Mouse (Mus musculus) limb, embryonic 15.5 days (tissue): ENCODE data around the gene Ppp1r27. TPM values are rescaled to one million over a fixed set of nuclear protein-coding genes. Genes with fewer than 3 reads are reported as not detected.

Source experiments
- ATAC-seq: fragments of 200-750 bp; cut with Nextera tagmentation; 2 replicates; pipeline ENCODE4 v1.8.0; 2017; ENCODE audit warnings: low read depth, moderate TSS enrichment; ENCODE audit not compliant: insufficient number of reproducible peaks, low FRiP score, low TSS enrichment
- H3K27ac ChIP-seq: fragments of 300-500 bp; sonication (generic); 2 replicates; pipeline ENCODE4 v1.5.1; 2015; ENCODE audit warnings: moderate library complexity, mild to moderate bottlenecking, inconsistent platforms
- H3K27me3 ChIP-seq: fragments of 300-500 bp; sonication (generic); 2 replicates; pipeline ENCODE4 v1.6.1; 2015; ENCODE audit warnings: inconsistent platforms
- H3K36me3 ChIP-seq: fragments of 300-500 bp; sonication (generic); 2 replicates; pipeline ENCODE4 v1.6.1; 2015; ENCODE audit warnings: inconsistent platforms
- H3K4me1 ChIP-seq: fragments of 300-500 bp; sonication (generic); 2 replicates; pipeline ENCODE4 v1.6.1; 2015; ENCODE audit warnings: inconsistent platforms
- H3K4me2 ChIP-seq: fragments of 300-500 bp; sonication (generic); 2 replicates; pipeline ENCODE4 v1.6.1; 2015; ENCODE audit warnings: mild to moderate bottlenecking, inconsistent platforms
- H3K4me3 ChIP-seq: fragments of 300-500 bp; sonication (generic); 2 replicates; pipeline ENCODE4 v1.5.1; 2015; ENCODE audit warnings: mild to moderate bottlenecking, inconsistent platforms
- H3K9ac ChIP-seq: fragments of 300-500 bp; sonication (generic); 2 replicates; pipeline ENCODE4 v1.6.1; 2015; ENCODE audit warnings: inconsistent platforms
- H3K9me3 ChIP-seq: fragments of 300-500 bp; sonication (generic); 2 replicates; pipeline ENCODE4 v1.6.1; 2016; ENCODE audit warnings: inconsistent platforms
- WGBS: fragments of 180-500 bp; shearing (Covaris S2); methylation state at CpG from one replicate; pipeline ENCODE4 v1.1.7; 2015; 5-methylcytosine and 5-hydroxymethylcytosine counted together
- polyA plus RNA-seq: library from polyadenylated mRNA; unstranded; fragments of >200 nt; fragmentation: Nextera tagmentation; extraction: Ambion mirVana; gene quantifications from 2 replicates; pipeline ENCODE4 v1.2.1, GENCODE M21; 2015

The Ppp1r27 gene
- polyA plus RNA-seq, 1 experiment from 2014 or later: 3.2 TPM

GRCm38 (mm10) chr11:120505661-120506060 is 45.3 kb downstream of the Ppp1r27 start:
- Histone ChIP-seq H3K4me2 (no peak overlapping the region), H3K36me3 (no peaks in the 10 kb centered on the region), H3K9ac (no peak overlapping the region), H3K9me3 (no peaks in the 10 kb centered on the region), H3K27ac (no peak overlapping the region), H3K27me3 (no peaks in the 10 kb centered on the region), H3K4me1 (peaks cover 8% of the 10 kb centered on the region; the same call in 1 of the 2 replicates), H3K4me3 (no peak overlapping the region)
- WGBS: 75% methylated on average over 3 of the region's 3 CpGs
- no peak for ATAC-seq

GRCm38 (mm10) chr11:120501701-120502100 is 49.2 kb downstream of the Ppp1r27 start:
- Histone ChIP-seq H3K27ac (no peak overlapping the region), H3K36me3 (peaks cover 28% of the 10 kb centered on the region), H3K4me1 (peaks cover 5% of the 10 kb centered on the region), H3K4me2 (no peak overlapping the region), H3K9ac (no peak overlapping the region), H3K4me3 (no peak overlapping the region), H3K9me3 (no peaks in the 10 kb centered on the region), H3K27me3 (no peaks in the 10 kb centered on the region)
- 82% methylated on average over 4 of the region's 4 CpGs for WGBS
- no peak for ATAC-seq

DNA sequence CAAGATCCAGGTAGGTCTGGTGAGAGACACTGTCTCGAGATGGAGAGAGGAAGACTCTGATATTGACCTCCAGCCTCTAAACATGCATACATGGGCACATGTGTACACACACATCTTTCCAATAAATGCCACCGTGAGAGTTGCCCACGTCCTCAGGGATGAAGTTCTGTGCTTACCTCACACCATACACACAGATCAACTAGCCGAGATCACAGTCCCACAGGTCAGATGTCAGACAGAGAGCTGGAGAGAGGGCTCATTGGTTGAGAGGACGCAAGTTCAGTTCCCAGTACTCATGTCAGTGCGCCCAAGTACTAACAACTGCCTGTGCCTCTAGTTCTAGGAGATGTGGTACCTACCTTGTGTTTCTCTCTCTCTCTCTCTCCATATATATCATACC is 49.9 kb downstream of the Ppp1r27 start:
- ATAC-seq: no peak

GRCm38 (mm10) chr11:120500357-120500756 is 50.6 kb downstream of the Ppp1r27 start:
- Histone ChIP-seq H3K4me3 (no peak overlapping the region), H3K27ac (no peak overlapping the region), H3K4me2 (no peak overlapping the region), H3K27me3 (no peaks in the 10 kb centered on the region), H3K9me3 (no peaks in the 10 kb centered on the region), H3K9ac (no peak overlapping the region), H3K36me3 (peaks cover 40% of the 10 kb centered on the region), H3K4me1 (peaks cover 5% of the 10 kb centered on the region)
- 13% methylated on average over 3 of the region's 3 CpGs for WGBS
- no peak for ATAC-seq

More for the DNA sequence above, 49.9 kb downstream of the Ppp1r27 start:
- Histone ChIP-seq H3K36me3 (peaks cover 34% of the 10 kb centered on the region), H3K9me3 (no peaks in the 10 kb centered on the region), H3K4me1 (peaks cover 5% of the 10 kb centered on the region), H3K4me3 (no peak overlapping the region), H3K4me2 (no peak overlapping the region), H3K27ac (no peak overlapping the region), H3K9ac (no peak overlapping the region), H3K27me3 (no peaks in the 10 kb centered on the region)
- 66% methylated on average over 6 of the region's 6 CpGs for WGBS

Other genes starting within 250 kb of the Ppp1r27 start
- 2,203 and 2,296 TPM in 2 replicates for gene Actg1, start 202.6 kb downstream of the Ppp1r27 start, polyA plus RNA-seq
- gene Fscn2, start 189.6 kb downstream of the Ppp1r27 start, polyA plus RNA-seq: 0.31 and 0.79 TPM in 2 replicates
- gene Faap100, start 172.4 kb downstream of the Ppp1r27 start, polyA plus RNA-seq: 33.1 and 33.3 TPM in 2 replicates
- 28.8 and 30.8 TPM in 2 replicates for gene Nploc4, start 113.4 kb downstream of the Ppp1r27 start, polyA plus RNA-seq
- 0.28 and 0.43 TPM in 2 replicates for gene Tspan10, start 108.5 kb downstream of the Ppp1r27 start, polyA plus RNA-seq
- gene Pde6g, start 97.6 kb downstream of the Ppp1r27 start, polyA plus RNA-seq: 0.17 and 0.52 TPM in 2 replicates
- 13.1 and 14.4 TPM in 2 replicates for gene Oxld1, start 93.1 kb downstream of the Ppp1r27 start, polyA plus RNA-seq
- gene Ccdc137, start 93.0 kb downstream of the Ppp1r27 start, polyA plus RNA-seq: 32.4 and 34.1 TPM in 2 replicates
- gene Arl16, start 83.5 kb downstream of the Ppp1r27 start, polyA plus RNA-seq: 50.5 and 53.8 TPM in 2 replicates
- 113 and 121 TPM in 2 replicates for gene Mrpl12, start 66.5 kb downstream of the Ppp1r27 start, polyA plus RNA-seq
- 36.7 and 36.9 TPM in 2 replicates for gene Slc25a10, start 59.3 kb downstream of the Ppp1r27 start, polyA plus RNA-seq
- 3.5 and 4.4 TPM in 2 replicates for gene Gcgr, start 20.4 kb downstream of the Ppp1r27 start, polyA plus RNA-seq
- gene Mcrip1, start 1.4 kb downstream of the Ppp1r27 start, polyA plus RNA-seq: 237 and 239 TPM in 2 replicates
- gene P4hb, start 22.1 kb upstream of the Ppp1r27 start, polyA plus RNA-seq: 1,021 and 1,099 TPM in 2 replicates
- 581 and 641 TPM in 2 replicates for gene Arhgdia, start 30.5 kb upstream of the Ppp1r27 start, polyA plus RNA-seq
- 342 and 405 TPM in 2 replicates for gene Alyref, start 47.2 kb upstream of the Ppp1r27 start, polyA plus RNA-seq
- 212 and 215 TPM in 2 replicates for gene Anapc11, start 47.3 kb upstream of the Ppp1r27 start, polyA plus RNA-seq
- 2.2 and 2.9 TPM in 2 replicates for gene Npb, start 57.3 kb upstream of the Ppp1r27 start, polyA plus RNA-seq
- gene Pcyt2, start 66.8 kb upstream of the Ppp1r27 start, polyA plus RNA-seq: 130 and 136 TPM in 2 replicates
- 32.9 and 33.4 TPM in 2 replicates for gene Sirt7, start 74.1 kb upstream of the Ppp1r27 start, polyA plus RNA-seq
- 26.6 and 32.9 TPM in 2 replicates for gene Mafg, start 82.5 kb upstream of the Ppp1r27 start, polyA plus RNA-seq
- gene Pycr1, start 92.6 kb upstream of the Ppp1r27 start, polyA plus RNA-seq: 61.6 and 72.1 TPM in 2 replicates
- 0.61 and 4.0 TPM in 2 replicates for gene Myadml2, start 97.0 kb upstream of the Ppp1r27 start, polyA plus RNA-seq
- gene Notum, start 110.0 kb upstream of the Ppp1r27 start, polyA plus RNA-seq: 4.8 and 5.4 TPM in 2 replicates
- 107 TPM in 2 replicates for gene Aspscr1, start 121.8 kb upstream of the Ppp1r27 start, polyA plus RNA-seq
- 156 and 166 TPM in 2 replicates for gene Cenpx, start 162.6 kb upstream of the Ppp1r27 start, polyA plus RNA-seq
- 63.7 and 65.9 TPM in 2 replicates for gene Lrrc45, start 162.8 kb upstream of the Ppp1r27 start, polyA plus RNA-seq
- gene Rac3, start 170.3 kb upstream of the Ppp1r27 start, polyA plus RNA-seq: 44.4 and 56.4 TPM in 2 replicates
- gene Dcxr, start 176.1 kb upstream of the Ppp1r27 start, polyA plus RNA-seq: 18.2 and 20.2 TPM in 2 replicates
- gene Cbr2, start 181.0 kb upstream of the Ppp1r27 start, polyA plus RNA-seq: 12.6 and 16.7 TPM in 2 replicates
- 2.3 and 3.5 TPM in 2 replicates for gene Hmga1b, start 211.7 kb upstream of the Ppp1r27 start, polyA plus RNA-seq
- 50.7 TPM in 2 replicates for gene Rfng, start 233.1 kb upstream of the Ppp1r27 start, polyA plus RNA-seq
- gene Gps1, start 233.1 kb upstream of the Ppp1r27 start, polyA plus RNA-seq: 205 and 207 TPM in 2 replicates
- 59.0 and 61.9 TPM in 2 replicates for gene Dus1l, start 245.3 kb upstream of the Ppp1r27 start, polyA plus RNA-seq